Mouse (Mus musculus) testis, adult 2 months (tissue): Measurements from ENCODE around the gene Bhlhe41.

Experiments used
- CTCF ChIP-seq: fragments of 200-500 bp; IDR thresholded peaks from 2 replicates; pipeline ENCODE4 v1.5.1; 2012; ENCODE audit warnings: low read depth, mild to moderate bottlenecking, inconsistent platforms, low read length, moderate library complexity; ENCODE audit not compliant: control insufficient read depth, insufficient read depth, insufficient replicate concordance
- POLR2A ChIP-seq: fragments of 200-500 bp; IDR thresholded peaks from 2 replicates; pipeline ENCODE4 v1.6.1; 2012; ENCODE audit warnings: low read depth, mild to moderate bottlenecking, inconsistent platforms, low read length, moderate library complexity; ENCODE audit not compliant: control insufficient read depth

DNA sequence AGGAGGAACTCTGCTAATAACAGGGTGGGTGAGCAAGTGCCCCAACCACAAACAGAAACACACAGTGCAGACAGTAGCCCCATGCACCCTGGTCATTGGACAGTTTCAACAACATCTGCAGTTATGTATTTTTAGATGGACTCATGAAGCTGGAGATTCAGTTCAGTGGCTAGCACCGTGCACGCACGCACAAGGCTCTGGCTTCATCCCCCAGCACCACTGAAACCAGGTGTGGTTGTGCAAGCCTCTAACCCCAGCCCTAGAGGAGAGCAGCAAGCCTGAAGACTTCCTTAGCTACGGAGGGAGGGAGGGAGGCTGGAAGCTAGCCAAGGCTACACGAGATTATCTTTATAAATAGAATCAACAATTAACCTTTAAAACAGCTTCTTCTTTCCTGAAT, 19.7 kb downstream of the Bhlhe41 start:
- TF ChIP-seq POLR2A (no peak), CTCF (no peak)
